Mouse (Mus musculus): ENCODE measurements around the gene AB124611. TPM values are rescaled to one million over a fixed set of nuclear protein-coding genes. Genes with fewer than 3 reads are reported as not detected.

Gene AB124611
- polyA plus RNA-seq, 1 experiment from 2014 or later: 1.8 TPM

DNA sequence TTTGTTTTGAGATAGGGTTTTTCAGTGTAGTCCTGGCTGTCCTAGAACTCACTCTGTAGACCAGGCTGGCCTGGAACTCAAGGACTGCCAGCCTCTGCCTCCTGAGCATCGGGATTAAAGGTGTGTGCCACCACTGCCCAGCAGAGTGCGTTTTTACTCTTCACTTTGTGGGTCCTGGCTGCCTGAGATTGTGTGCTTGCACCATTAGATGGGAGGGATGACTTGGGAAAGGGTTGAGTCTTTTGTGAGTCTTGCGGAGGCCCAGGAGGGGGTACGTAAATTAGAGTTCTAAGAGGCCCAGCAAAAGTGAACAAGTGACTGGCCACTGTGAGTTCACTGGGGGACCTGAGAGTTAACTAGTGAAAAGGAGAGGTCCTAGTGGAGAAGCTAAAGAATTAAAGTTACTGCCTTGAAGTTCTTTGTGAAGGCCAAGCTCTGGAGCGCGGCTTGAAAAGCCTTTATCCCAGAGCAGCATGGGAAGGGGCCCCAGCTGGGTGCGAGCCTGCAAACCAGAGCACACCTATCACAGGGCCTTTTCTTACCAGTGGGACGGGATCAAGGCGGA is 19.5 kb downstream of the AB124611 start:
- no peak for DNase-seq (ENCODE audit: low spot score)
- Histone ChIP-seq H3K4me1 (replicated peaks; ENCODE audit: control insufficient read depth, insufficient read depth) (peaks cover 3% of the 10 kb centered on the region; the same call in 1 of the 2 replicates), H3K36me3 (ENCODE audit: control insufficient read depth, insufficient read depth, low read length) (no peaks in the 10 kb centered on the region), H3K27ac (replicated peaks) (peak overlapping the region; percentile 90), H3K9me3 (ENCODE audit: control insufficient read depth, low read length) (no peaks in the 10 kb centered on the region), H3K4me2 (replicated peaks; ENCODE audit: low read depth) (peak overlapping the region; percentile 57), H3K4me3 (ENCODE audit: low read depth, low read length) (peak overlapping the region; percentile 57), H3K27me3 (ENCODE audit: control insufficient read depth, insufficient read depth, low read length) (no peaks in the 10 kb centered on the region), H3K9ac (ENCODE audit: low read length) (peak overlapping the region; percentile 61)
- TF ChIP-seq CTCF (IDR thresholded peaks at IDR 0.05; ENCODE audit: low read depth) (peak; percentile 21; the same call in 1 of the 2 replicates), EP300 (optimal IDR thresholded peaks at IDR 0.05) (no peak)
- ATAC-seq (ENCODE audit: low FRiP score, low TSS enrichment): peak; percentile 82
- WGBS: 3% methylated on average over 9 of the region's 9 CpGs

DNA sequence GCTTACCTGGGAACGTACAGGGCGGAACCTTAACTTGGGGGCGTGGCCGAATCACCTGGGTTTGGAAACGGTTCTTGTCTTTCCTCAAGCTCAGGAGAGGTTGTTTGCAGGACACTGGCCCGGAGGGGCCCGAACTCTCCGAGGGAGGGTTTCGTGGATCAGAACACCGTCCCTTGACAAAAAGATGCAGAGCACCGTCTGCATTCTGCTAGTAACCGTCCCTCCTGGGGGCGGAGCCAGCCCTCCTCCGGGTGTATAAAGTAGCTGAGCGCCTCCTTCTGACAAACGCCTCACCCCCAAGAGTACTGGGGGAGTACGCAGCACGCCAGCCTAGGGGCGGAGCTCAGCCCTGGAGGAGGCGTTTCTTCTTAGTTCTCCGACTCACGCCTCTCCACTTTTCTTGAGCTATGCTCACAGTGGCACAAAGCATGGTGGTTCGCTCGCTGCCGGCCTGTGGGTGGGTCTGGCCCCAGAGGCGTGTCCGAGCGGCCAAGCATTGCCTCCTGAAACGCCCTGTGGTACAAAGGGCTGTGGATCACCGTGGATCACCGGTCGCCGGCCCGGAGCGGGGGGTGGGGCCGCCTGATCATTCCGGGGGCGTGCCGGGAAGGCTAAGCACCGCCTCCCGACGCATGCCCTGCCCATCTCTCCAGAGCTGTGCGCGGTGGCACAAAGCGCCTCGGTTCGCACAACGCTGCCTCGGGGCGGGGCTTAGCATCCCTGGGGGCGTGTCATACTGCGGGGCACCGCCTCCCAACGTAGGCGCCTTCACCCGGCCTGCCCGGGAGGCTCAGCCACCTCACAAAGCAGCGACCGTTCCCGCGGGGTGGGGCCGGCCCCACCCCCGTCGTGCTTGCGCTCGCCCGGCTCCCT is 20.2 kb downstream of the AB124611 start:
- Histone ChIP-seq H3K27me3 (ENCODE audit: control insufficient read depth, insufficient read depth, low read length) (no peaks in the 10 kb centered on the region), H3K4me2 (replicated peaks; ENCODE audit: low read depth) (peak overlapping the region; percentile 57), H3K9me3 (ENCODE audit: control insufficient read depth, low read length) (no peaks in the 10 kb centered on the region), H3K36me3 (ENCODE audit: control insufficient read depth, insufficient read depth, low read length) (no peaks in the 10 kb centered on the region), H3K4me1 (replicated peaks; ENCODE audit: control insufficient read depth, insufficient read depth) (peaks cover 3% of the 10 kb centered on the region; the same call in 1 of the 2 replicates), H3K4me3 (ENCODE audit: low read depth, low read length) (peak overlapping the region; percentile 57), H3K9ac (ENCODE audit: low read length) (peak overlapping the region; percentile 95), H3K27ac (replicated peaks) (peak overlapping the region; percentile 90)
- TF ChIP-seq EP300 (optimal IDR thresholded peaks at IDR 0.05) (no peak), CTCF (IDR thresholded peaks at IDR 0.05; ENCODE audit: low read depth) (peak; percentile 71)
- DNase-seq (ENCODE audit: low spot score) (peak; percentile 100), ATAC-seq (ENCODE audit: low FRiP score, low TSS enrichment) (peak; percentile 94)
- under 1% methylated on average over 62 of the region's 67 CpGs for WGBS

DNA sequence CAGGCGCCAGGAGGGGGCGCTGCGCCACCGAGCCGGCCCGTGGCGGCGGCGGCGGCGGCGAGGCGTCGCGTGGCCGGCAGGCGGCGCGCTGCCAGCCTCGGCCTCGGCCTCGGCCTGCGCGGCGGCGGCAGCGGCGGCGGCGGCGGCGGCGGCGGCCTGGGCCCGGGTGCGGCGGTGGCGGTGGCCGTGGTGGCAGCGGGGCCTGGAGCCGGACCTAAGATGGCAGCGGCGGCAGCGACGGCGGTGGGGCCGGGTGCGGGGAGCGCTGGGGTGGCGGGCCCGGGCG is 20.8 kb downstream of the AB124611 start, which contains the start of gene Carm1:
Gene Carm1, plus strand, starts transcription at position 106 of the 286 bp plus-strand sequence.
- H3K9ac ChIP-seq (ENCODE audit: low read length): peak within 1 kb of the TSS; percentile 95
- no peak for DNase-seq (ENCODE audit: low spot score)
- H3K9me3 ChIP-seq (ENCODE audit: control insufficient read depth, low read length): no peaks in the 10 kb centered on the region
- no peaks in the 10 kb centered on the region for H3K27me3 ChIP-seq (ENCODE audit: control insufficient read depth, insufficient read depth, low read length)
- H3K27ac ChIP-seq (replicated peaks): peak within 1 kb of the TSS; percentile 98
- H3K4me2 ChIP-seq (replicated peaks; ENCODE audit: low read depth): peak within 1 kb of the TSS; percentile 83
- peaks cover 3% of the 10 kb centered on the region; the same call in 1 of the 2 replicates for H3K4me1 ChIP-seq (replicated peaks; ENCODE audit: control insufficient read depth, insufficient read depth)
- TF ChIP-seq CTCF (IDR thresholded peaks at IDR 0.05; ENCODE audit: low read depth): no peak
- no peak for TF ChIP-seq EP300 (optimal IDR thresholded peaks at IDR 0.05)
- no peak for ATAC-seq (ENCODE audit: low FRiP score, low TSS enrichment)
- H3K4me3 ChIP-seq (ENCODE audit: low read depth, low read length): peak within 1 kb of the TSS; percentile 77
- no peaks in the 10 kb centered on the region for H3K36me3 ChIP-seq (ENCODE audit: control insufficient read depth, insufficient read depth, low read length)
- 0% methylated on average over 1 of the region's 52 CpGs for WGBS

DNA sequence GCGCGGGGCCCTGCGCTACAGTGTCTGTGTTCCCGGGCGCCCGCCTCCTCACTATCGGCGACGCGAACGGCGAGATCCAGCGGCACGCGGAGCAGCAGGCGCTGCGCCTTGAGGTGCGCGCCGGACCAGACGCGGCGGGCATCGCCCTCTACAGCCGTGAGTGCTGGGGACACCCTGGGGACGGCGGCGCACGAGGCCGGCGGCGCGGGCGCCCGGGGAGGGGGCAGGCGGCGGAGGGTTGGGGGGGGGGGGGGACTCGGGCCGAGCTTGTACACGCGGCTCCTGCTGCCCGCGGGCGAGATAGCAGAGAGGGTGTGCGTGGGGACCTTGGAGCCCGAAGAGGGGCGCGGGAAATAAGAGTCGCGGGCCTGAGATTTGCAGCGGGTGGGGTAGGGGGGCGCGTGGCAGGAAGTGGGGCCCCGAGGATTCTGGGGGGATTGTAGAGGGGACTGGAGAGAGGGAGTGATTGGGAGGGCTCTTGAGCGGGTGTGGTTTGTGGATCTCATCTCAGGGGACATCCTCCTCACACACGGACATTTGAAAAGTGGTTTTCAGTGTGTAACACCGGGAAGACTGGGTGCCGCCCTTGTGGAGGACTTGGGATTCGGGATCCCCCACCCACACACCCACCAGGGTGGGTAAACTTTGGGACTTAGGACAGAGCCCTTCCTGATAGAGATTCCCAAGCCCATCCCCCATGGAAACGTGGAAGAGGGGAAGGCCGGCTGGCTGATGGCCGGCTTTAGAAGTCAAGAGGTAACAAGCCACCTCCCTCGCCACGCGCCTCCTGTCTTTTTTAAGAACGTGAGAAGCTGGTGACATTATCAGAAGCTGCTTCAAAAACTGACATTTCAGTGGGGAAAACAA is 21.3 kb downstream of the AB124611 start:
- ATAC-seq (ENCODE audit: low FRiP score, low TSS enrichment) (peak; percentile 36), DNase-seq (ENCODE audit: low spot score) (peak; percentile 76)
- peak overlapping the region; percentile 77 for H3K4me3 ChIP-seq (ENCODE audit: low read depth, low read length)
- under 1% methylated on average over 44 of the region's 66 CpGs for WGBS
- peak overlapping the region; percentile 83 for H3K4me2 ChIP-seq (replicated peaks; ENCODE audit: low read depth)
- TF ChIP-seq CTCF (IDR thresholded peaks at IDR 0.05; ENCODE audit: low read depth): peak; percentile 46
- no peak for TF ChIP-seq EP300 (optimal IDR thresholded peaks at IDR 0.05)
- no peaks in the 10 kb centered on the region for H3K27me3 ChIP-seq (ENCODE audit: control insufficient read depth, insufficient read depth, low read length)
- no peaks in the 10 kb centered on the region for H3K9me3 ChIP-seq (ENCODE audit: control insufficient read depth, low read length)
- H3K9ac ChIP-seq (ENCODE audit: low read length): peak overlapping the region; percentile 95
- H3K27ac ChIP-seq (replicated peaks): peak overlapping the region; percentile 98
- H3K36me3 ChIP-seq (ENCODE audit: control insufficient read depth, insufficient read depth, low read length): no peaks in the 10 kb centered on the region
- peaks cover 3% of the 10 kb centered on the region; the same call in 1 of the 2 replicates for H3K4me1 ChIP-seq (replicated peaks; ENCODE audit: control insufficient read depth, insufficient read depth)

DNA sequence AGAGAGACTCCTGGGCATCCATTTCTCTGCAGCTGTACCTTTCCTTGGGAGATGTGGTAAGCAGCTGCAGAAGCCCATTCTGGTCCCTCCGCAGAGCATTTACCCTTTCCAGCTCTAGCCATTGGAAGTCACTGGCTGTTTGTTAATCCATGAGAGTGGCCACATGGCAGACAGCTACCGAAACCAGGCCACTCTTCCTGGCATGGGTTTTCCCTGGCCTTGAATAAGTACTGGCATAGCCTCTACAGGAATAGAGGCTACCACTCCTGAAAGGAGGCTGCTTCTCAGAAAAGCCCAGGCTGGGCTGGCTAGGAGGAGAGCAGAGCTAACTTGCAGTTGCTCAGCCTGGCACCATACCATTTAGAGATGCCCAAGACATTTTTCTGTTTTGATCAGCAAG is 25.1 kb downstream of the AB124611 start:
- DNase-seq (ENCODE audit: low spot score) (no peak), ATAC-seq (ENCODE audit: low FRiP score, low TSS enrichment) (no peak)
- Histone ChIP-seq H3K27me3 (ENCODE audit: control insufficient read depth, insufficient read depth, low read length) (no peaks in the 10 kb centered on the region), H3K9me3 (ENCODE audit: control insufficient read depth, low read length) (no peaks in the 10 kb centered on the region), H3K9ac (ENCODE audit: low read length) (no peak overlapping the region), H3K4me2 (replicated peaks; ENCODE audit: low read depth) (no peak overlapping the region), H3K4me3 (ENCODE audit: low read depth, low read length) (no peak overlapping the region), H3K4me1 (replicated peaks; ENCODE audit: control insufficient read depth, insufficient read depth) (peaks cover 3% of the 10 kb centered on the region; the same call in 1 of the 2 replicates), H3K27ac (replicated peaks) (no peak overlapping the region), H3K36me3 (ENCODE audit: control insufficient read depth, insufficient read depth, low read length) (no peaks in the 10 kb centered on the region)
- TF ChIP-seq CTCF (IDR thresholded peaks at IDR 0.05; ENCODE audit: low read depth): no peak
- TF ChIP-seq EP300 (optimal IDR thresholded peaks at IDR 0.05): no peak
- 92% methylated on average over 2 of the region's 2 CpGs for WGBS
